Mouse (Mus musculus): ENCODE results near the gene Ccdc170.

GRCm38 (mm10) chr10:4476604-4477003 is 5.7 kb upstream of the Ccdc170 start:
- TF ChIP-seq CTCF (IDR thresholded peaks at IDR 0.05; ENCODE audit: low read depth): no peak
- no peak for TF ChIP-seq EP300 (optimal IDR thresholded peaks at IDR 0.05)

All from stomach, postnatal 0 days (tissue).